Mouse (Mus musculus) forebrain, embryonic 14.5 days (tissue): ENCODE results near the gene Gzmm. TPM values are rescaled to one million over a fixed set of nuclear protein-coding genes. Genes with fewer than 3 reads are reported as not detected.

Experiments
- ATAC-seq: fragments of 200-750 bp; cut with Nextera tagmentation; 2 replicates; pipeline ENCODE4 v1.8.0; 2017; ENCODE audit warnings: mild to moderate bottlenecking, moderate library complexity
- DNase-seq: peaks from one replicate; pipeline ENCODE4 v3.0.0-alpha.2; 2015; ENCODE audit warnings: low spot score
- H3K27ac ChIP-seq: fragments of 300-500 bp; sonication (generic); 2 replicates; pipeline ENCODE4 v1.5.1; 2014; ENCODE audit warnings: low read depth, mild to moderate bottlenecking, control low read depth, low read length, moderate library complexity
- H3K27me3 ChIP-seq: fragments of 300-500 bp; sonication (generic); replicated peaks from 2 replicates; pipeline ENCODE4 v1.6.1; 2014; ENCODE audit warnings: low read length, control low read depth, mixed read lengths; ENCODE audit not compliant: control insufficient read depth, insufficient read depth
- H3K36me3 ChIP-seq: fragments of 300-500 bp; sonication (generic); 2 replicates; pipeline ENCODE4 v1.6.1; 2014; ENCODE audit warnings: low read length, control low read depth; ENCODE audit not compliant: control insufficient read depth, insufficient read depth
- H3K4me1 ChIP-seq: fragments of 300-500 bp; sonication (generic); 2 replicates; pipeline ENCODE4 v1.6.1; 2014; ENCODE audit warnings: antibody characterized with exemption, low read length, control low read depth; ENCODE audit not compliant: control insufficient read depth, insufficient read depth
- H3K4me2 ChIP-seq: fragments of 300-500 bp; sonication (generic); 2 replicates; pipeline ENCODE4 v1.6.1; 2014; ENCODE audit warnings: mild to moderate bottlenecking, control low read depth, low read length
- H3K4me3 ChIP-seq: fragments of 300-500 bp; sonication (generic); 2 replicates; pipeline ENCODE4 v1.5.1; 2014; ENCODE audit warnings: low read depth, low read length, control low read depth
- H3K9ac ChIP-seq: fragments of 300-500 bp; sonication (generic); 2 replicates; pipeline ENCODE4 v1.6.1; 2014; ENCODE audit warnings: mild to moderate bottlenecking, low read length, control low read depth, moderate library complexity
- H3K9me3 ChIP-seq: fragments of 300-500 bp; sonication (generic); replicated peaks from 2 replicates; pipeline ENCODE4 v1.6.1; 2016; ENCODE audit warnings: low read length, control low read depth, mixed read lengths; ENCODE audit not compliant: control insufficient read depth
- WGBS: fragments of 180-500 bp; shearing (Covaris S2); extraction: QIAGEN DNeasy Blood & Tissue Kit; methylation state at CpG from one replicate; pipeline ENCODE4 v1.1.7; 2014; 5-methylcytosine and 5-hydroxymethylcytosine counted together
- polyA plus RNA-seq: library from polyadenylated mRNA; unstranded; fragments of >200 nt; fragmentation: Nextera tagmentation; extraction: Ambion mirVana; gene quantifications from 2 replicates; pipeline ENCODE4 v1.2.1, GENCODE M21; 2014

Gzmm gene
- polyA plus RNA-seq, 1 experiment from 2014 or later = 1.5 TPM

GRCm38 (mm10) chr10:79738259-79738658, 49.4 kb downstream of the Gzmm start:
- H3K27ac ChIP-seq = no peak overlapping the region
- no peaks in the 10 kb centered on the region for H3K4me1 ChIP-seq
- 88% methylated on average over 10 of the region's 10 CpGs for WGBS
- 0 out of 2 replicates have a peak, but pooled peaks cover 2% of the 10 kb centered on the region for H3K27me3 ChIP-seq
- peaks cover 19% of the 10 kb centered on the region for H3K9me3 ChIP-seq
- peaks cover 95% of the 10 kb centered on the region for H3K36me3 ChIP-seq
- H3K4me2 ChIP-seq = no peak overlapping the region
- H3K9ac ChIP-seq = no peak overlapping the region
- DNase-seq (no peak), ATAC-seq (no peak)
- H3K4me3 ChIP-seq = no peak overlapping the region

DNA sequence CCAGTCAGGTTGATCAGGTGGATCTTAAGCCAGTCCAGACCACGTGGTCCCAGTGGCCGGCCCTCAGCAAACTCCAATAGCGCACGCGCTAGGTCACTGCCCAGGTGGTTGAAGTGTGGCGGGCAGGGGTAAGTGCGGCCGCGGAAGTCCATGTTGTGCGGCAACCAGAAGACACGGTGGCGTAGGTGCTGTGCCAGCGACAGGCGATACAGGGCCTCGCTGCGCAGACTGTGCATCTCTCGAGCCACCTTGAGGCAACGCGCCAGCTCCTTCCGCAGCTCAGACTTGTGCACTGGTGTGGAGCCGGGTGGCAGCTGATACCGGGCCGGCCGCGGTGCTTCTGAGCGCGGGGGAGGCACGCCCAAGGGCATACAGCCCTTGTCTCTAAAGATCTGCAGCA, 50.4 kb downstream of the Gzmm start:
- ATAC-seq (no peak), DNase-seq (no peak)
- Histone ChIP-seq H3K9ac (no peak overlapping the region), H3K36me3 (peaks cover 98% of the 10 kb centered on the region), H3K9me3 (peaks cover 19% of the 10 kb centered on the region), H3K27me3 (0 out of 2 replicates have a peak, but pooled peaks cover 2% of the 10 kb centered on the region), H3K4me3 (no peak overlapping the region), H3K4me1 (no peaks in the 10 kb centered on the region), H3K27ac (no peak overlapping the region), H3K4me2 (no peak overlapping the region)
- WGBS = 97% methylated on average over 28 of the region's 28 CpGs

DNA sequence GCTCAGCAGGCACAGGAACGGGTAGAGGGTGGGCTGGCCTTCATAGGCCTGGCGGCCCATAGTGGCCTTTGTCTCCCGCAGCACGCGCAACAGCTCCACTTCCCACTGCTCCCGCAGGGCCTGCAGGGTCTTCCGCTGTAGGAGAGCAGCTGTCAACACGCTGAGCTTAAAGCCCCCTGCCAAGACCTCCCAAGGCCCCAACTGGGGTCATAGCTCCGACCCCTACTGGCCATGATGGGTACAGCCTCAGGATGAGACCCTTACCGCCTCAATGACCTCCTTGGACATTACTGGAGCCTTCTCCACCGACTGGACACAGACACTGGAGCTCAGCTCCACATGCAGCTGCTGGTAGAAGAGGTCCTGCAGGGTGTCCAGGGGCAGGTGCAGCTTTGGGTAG, 52.0 kb downstream of the Gzmm start:
- Histone ChIP-seq H3K9me3 (peaks cover 19% of the 10 kb centered on the region), H3K9ac (no peak overlapping the region), H3K4me2 (no peak overlapping the region), H3K27me3 (0 out of 2 replicates have a peak, but pooled peaks cover under 1% of the 10 kb centered on the region), H3K36me3 (peaks cover 86% of the 10 kb centered on the region), H3K4me1 (no peaks in the 10 kb centered on the region; the same call in 1 of the 2 replicates), H3K27ac (no peak overlapping the region), H3K4me3 (no peak overlapping the region)
- WGBS = 50% methylated on average over 11 of the region's 11 CpGs
- DNase-seq = no peak
- ATAC-seq = no peak

GRCm38 (mm10) chr10:79743161-79743560, 54.3 kb downstream of the Gzmm start:
- Histone ChIP-seq H3K4me2 (no peak overlapping the region), H3K9ac (no peak overlapping the region), H3K27me3 (no peaks in the 10 kb centered on the region), H3K4me3 (no peak overlapping the region), H3K27ac (no peak overlapping the region), H3K4me1 (no peaks in the 10 kb centered on the region; the same call in 1 of the 2 replicates), H3K9me3 (peaks cover 17% of the 10 kb centered on the region), H3K36me3 (peaks cover 64% of the 10 kb centered on the region)
- DNase-seq (no peak), ATAC-seq (no peak)
- WGBS = 91% methylated on average over 11 of the region's 11 CpGs

DNA sequence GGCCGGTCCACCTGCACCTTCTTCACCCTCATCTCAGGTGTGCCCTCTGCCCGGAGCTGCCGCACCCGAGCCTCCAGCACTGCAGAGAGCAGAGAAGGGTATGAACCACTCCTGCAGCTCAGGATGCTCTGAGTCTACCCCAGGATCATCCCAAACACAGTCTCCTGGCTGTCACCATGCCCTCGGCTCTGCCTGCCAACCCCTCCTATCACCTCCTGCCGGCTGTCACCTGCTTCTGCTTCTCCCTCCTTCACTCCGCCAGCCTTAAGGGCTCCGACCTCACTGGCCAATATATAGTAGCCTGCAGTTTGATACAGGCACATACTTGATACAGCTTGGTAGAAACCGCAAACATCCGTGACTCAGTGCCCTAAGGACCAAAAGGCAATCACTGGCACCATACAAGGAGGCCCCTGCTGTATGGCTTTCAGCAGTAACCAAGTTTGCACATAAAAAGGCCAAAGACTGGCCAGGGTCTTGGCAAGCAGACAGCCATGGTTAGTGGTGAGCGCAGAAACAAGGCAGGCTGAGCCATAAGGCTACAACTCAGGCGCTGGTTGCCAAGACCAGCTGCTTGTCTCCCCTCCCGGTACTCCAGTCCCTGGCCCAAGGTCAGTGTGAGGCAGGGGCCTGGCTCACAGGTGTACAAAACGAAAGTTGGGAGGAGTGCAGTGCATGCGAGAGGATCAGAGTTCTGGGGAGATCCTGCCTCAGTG, 55.0 kb downstream of the Gzmm start:
- peaks cover 13% of the 10 kb centered on the region for H3K9me3 ChIP-seq
- H3K4me1 ChIP-seq = no peaks in the 10 kb centered on the region; the same call in 1 of the 2 replicates
- H3K9ac ChIP-seq = no peak overlapping the region
- no peak overlapping the region for H3K4me3 ChIP-seq
- 96% methylated on average over 15 of the region's 15 CpGs for WGBS
- ATAC-seq (no peak), DNase-seq (no peak)
- H3K27ac ChIP-seq = no peak overlapping the region
- peaks cover 57% of the 10 kb centered on the region for H3K36me3 ChIP-seq
- H3K4me2 ChIP-seq = no peak overlapping the region
- H3K27me3 ChIP-seq = no peaks in the 10 kb centered on the region

Other genes starting within 250 kb of the Gzmm start
- not detected in 2 replicates for gene Vmn2r83, start 220.3 kb upstream of the Gzmm start, polyA plus RNA-seq
- 9.4 and 12.5 TPM in 2 replicates for gene Plpp2, start 155.2 kb upstream of the Gzmm start, polyA plus RNA-seq
- gene Mier2, start 133.8 kb upstream of the Gzmm start, polyA plus RNA-seq = 35.3 and 43.7 TPM in 2 replicates
- gene Theg, start 101.7 kb upstream of the Gzmm start, polyA plus RNA-seq = not detected in 2 replicates
- 0.46 and 0.52 TPM in 2 replicates for gene C2cd4c, start 75.0 kb upstream of the Gzmm start, polyA plus RNA-seq
- gene Shc2, start 51.1 kb upstream of the Gzmm start, polyA plus RNA-seq = 5.9 and 6.5 TPM in 2 replicates
- 0.14 and 0.17 TPM in 2 replicates for gene Odf3l2, start 43.3 kb upstream of the Gzmm start, polyA plus RNA-seq
- gene Madcam1, start 24.5 kb upstream of the Gzmm start, polyA plus RNA-seq = 1.1 and 1.2 TPM in 2 replicates
- gene Tpgs1, start 19.7 kb upstream of the Gzmm start, polyA plus RNA-seq = 101 and 105 TPM in 2 replicates
- gene Cdc34, start 6.8 kb upstream of the Gzmm start, polyA plus RNA-seq = 76.0 and 76.9 TPM in 2 replicates
- gene Bsg, start 15.5 kb downstream of the Gzmm start, polyA plus RNA-seq = 725 and 788 TPM in 2 replicates
- 0.32 and 0.56 TPM in 2 replicates for gene Hcn2, start 27.6 kb downstream of the Gzmm start, polyA plus RNA-seq
- 32.1 and 33.4 TPM in 2 replicates for gene Polrmt, start 57.6 kb downstream of the Gzmm start, polyA plus RNA-seq
- gene Fgf22, start 66.1 kb downstream of the Gzmm start, polyA plus RNA-seq = 0.28 and 0.38 TPM in 2 replicates
- gene Rnf126, start 77.9 kb downstream of the Gzmm start, polyA plus RNA-seq = 60.6 and 75.7 TPM in 2 replicates
- gene Fstl3, start 88.3 kb downstream of the Gzmm start, polyA plus RNA-seq = 0.58 and 0.96 TPM in 2 replicates
- 0.37 TPM in 1 of 2 replicates, not detected in the other for gene Prss57, start 101.9 kb downstream of the Gzmm start, polyA plus RNA-seq
- gene Palm, start 104.6 kb downstream of the Gzmm start, polyA plus RNA-seq = 182 and 257 TPM in 2 replicates
- gene Misp, start 132.0 kb downstream of the Gzmm start, polyA plus RNA-seq = 0.41 and 0.51 TPM in 2 replicates
- 98.2 and 109 TPM in 2 replicates for gene Ptbp1, start 165.4 kb downstream of the Gzmm start, polyA plus RNA-seq
- 16.9 and 17.1 TPM in 2 replicates for gene Prtn3, start 185.5 kb downstream of the Gzmm start, polyA plus RNA-seq
- 224 and 298 TPM in 2 replicates for gene Plppr3, start 185.6 kb downstream of the Gzmm start, polyA plus RNA-seq
- 0.36 TPM in 1 of 2 replicates, not detected in the other for gene Elane, start 197.2 kb downstream of the Gzmm start, polyA plus RNA-seq
- gene Cfd, start 201.8 kb downstream of the Gzmm start, polyA plus RNA-seq = not detected in 2 replicates
- 40.5 and 47.6 TPM in 2 replicates for gene Med16, start 219.9 kb downstream of the Gzmm start, polyA plus RNA-seq
- 6.0 and 21.9 TPM in 2 replicates for gene Gm26602, start 221.8 kb downstream of the Gzmm start, polyA plus RNA-seq
- 1.6 and 1.8 TPM in 2 replicates for gene Kiss1r, start 228.0 kb downstream of the Gzmm start, polyA plus RNA-seq
- 175 and 197 TPM in 2 replicates for gene R3hdm4, start 232.2 kb downstream of the Gzmm start, polyA plus RNA-seq
- 1.1 and 2.3 TPM in 2 replicates for gene Arid3a, start 238.0 kb downstream of the Gzmm start, polyA plus RNA-seq